Mouse (Mus musculus) CH12.LX (cell line): Measurements from ENCODE around the gene Htr6. TPM values are rescaled to one million over a fixed set of nuclear protein-coding genes. Genes with fewer than 3 reads are reported as not detected.

ENCODE experiments used
- DNase-seq: peaks from one replicate; pipeline ENCODE4 v3.0.0-alpha.2; 2013; ENCODE audit errors: extremely low read depth
- H3K27ac ChIP-seq: 2 replicates; pipeline ENCODE4 v1.5.1; 2012; ENCODE audit warnings: low read depth, mild to moderate bottlenecking, control low read depth, moderate library complexity; ENCODE audit not compliant: insufficient read depth
- H3K27me3 ChIP-seq: replicated peaks from 2 replicates; pipeline ENCODE3; 2012; ENCODE audit warnings: inconsistent platforms
- H3K36me3 ChIP-seq, 2 experiments: replicated peaks in 1 of 2; 2 replicates each; pipeline versions ENCODE3 to v1.6.1; 2012; ENCODE audit warnings: inconsistent platforms in 1 of 2, low read length in 1 of 2, mild to moderate bottlenecking in 1 of 2, mixed read lengths in 1 of 2, moderate library complexity in 1 of 2; ENCODE audit not compliant: control insufficient read depth in 1 of 2, insufficient read depth in 1 of 2
- H3K4me1 ChIP-seq, 2 experiments: 2 replicates each; pipeline ENCODE4 v1.6.1; 2012; ENCODE audit warnings: inconsistent platforms in 1 of 2, moderate library complexity in 1 of 2; ENCODE audit not compliant: insufficient read depth in 2 of 2, control insufficient read depth in 1 of 2
- H3K4me2 ChIP-seq: 2 replicates; pipeline ENCODE4 v1.6.1; 2012; ENCODE audit warnings: low read depth, mild to moderate bottlenecking, control low read depth; ENCODE audit not compliant: poor library complexity, insufficient read depth, severe bottlenecking
- H3K4me3 ChIP-seq, 3 experiments: fragments of 150-350 bp in 1 of 3; sonication (generic) in 1 of 3; replicated peaks in 1 of 3; 2 replicates each; pipeline versions ENCODE3 to v1.5.1; 2011 to 2012; ENCODE audit warnings: low read depth in 2 of 3, low read length in 2 of 3, mild to moderate bottlenecking in 2 of 3, moderate library complexity in 2 of 3, control low read depth in 1 of 3, improper control_type of control experiment in 1 of 3, inconsistent platforms in 1 of 3, mixed read lengths in 1 of 3; ENCODE audit not compliant: poor library complexity in 1 of 3
- H3K79me2 ChIP-seq: replicated peaks from 2 replicates; pipeline ENCODE4 v1.6.1; 2012; ENCODE audit warnings: mild to moderate bottlenecking, moderate library complexity; ENCODE audit not compliant: control insufficient read depth, poor library complexity, insufficient read depth, severe bottlenecking; ENCODE audit errors: extremely low read depth
- H3K9ac ChIP-seq: 2 replicates; pipeline ENCODE4 v1.6.1; 2012; ENCODE audit warnings: low read depth, mild to moderate bottlenecking, control low read depth, moderate library complexity; ENCODE audit not compliant: insufficient read depth
- H3K9me3 ChIP-seq: replicated peaks from 2 replicates; pipeline ENCODE3; 2012; ENCODE audit warnings: low read length, inconsistent platforms, mixed read lengths
- BHLHE40 ChIP-seq: IDR thresholded peaks from 2 replicates; pipeline ENCODE4 v1.6.1; 2011; ENCODE audit warnings: mild to moderate bottlenecking, low read depth, low read length, improper control_type of control experiment
- CHD1 ChIP-seq: IDR thresholded peaks from 2 replicates; pipeline ENCODE4 v1.6.1; 2012; ENCODE audit warnings: low read depth, low read length, improper control_type of control experiment, inconsistent platforms
- CHD2 ChIP-seq: IDR thresholded peaks from 2 replicates; pipeline ENCODE4 v1.6.1; 2011; ENCODE audit warnings: low read length, improper control_type of control experiment
- CTCF ChIP-seq, 2 experiments: IDR thresholded peaks in 1 of 2; conservative IDR thresholded peaks in 1 of 2; 2 replicates each; pipeline ENCODE4 v1.5.1; 2011 to 2012; ENCODE audit warnings: low read depth in 2 of 2, low read length in 2 of 2, improper control_type of control experiment in 1 of 2, inconsistent platforms in 1 of 2, mild to moderate bottlenecking in 1 of 2, moderate library complexity in 1 of 2
- E2F4 ChIP-seq: IDR thresholded peaks from 2 replicates; pipeline ENCODE4 v1.6.1; 2011; ENCODE audit warnings: low read depth, low read length, improper control_type of control experiment; ENCODE audit not compliant: insufficient replicate concordance
- IRF4 ChIP-seq: IDR thresholded peaks from 2 replicates; pipeline ENCODE4 v1.6.1; 2014; ENCODE audit warnings: low read depth, mild to moderate bottlenecking, inconsistent platforms, low read length, improper control_type of control experiment
- MAFK ChIP-seq: IDR thresholded peaks from 2 replicates; pipeline ENCODE4 v1.6.1; 2011; ENCODE audit warnings: low read length, improper control_type of control experiment; ENCODE audit not compliant: insufficient replicate concordance
- MAZ ChIP-seq: IDR thresholded peaks from 2 replicates; pipeline ENCODE4 v1.6.1; 2012; ENCODE audit warnings: low read depth, mild to moderate bottlenecking, inconsistent platforms, low read length, improper control_type of control experiment, moderate library complexity
- NELFE ChIP-seq: IDR thresholded peaks from 2 replicates; pipeline ENCODE4 v1.6.1; 2011; ENCODE audit warnings: low read depth, low read length, improper control_type of control experiment
- NRF1 ChIP-seq: IDR thresholded peaks from 2 replicates; pipeline ENCODE4 v1.6.1; 2014; ENCODE audit warnings: low read depth, mild to moderate bottlenecking, inconsistent platforms, low read length, improper control_type of control experiment, moderate library complexity
- POLR2A ChIP-seq: IDR thresholded peaks from 2 replicates; pipeline ENCODE4 v1.6.1; 2011; ENCODE audit warnings: low read depth, mild to moderate bottlenecking, improper control_type of control experiment, low read length
- RCOR1 ChIP-seq: conservative IDR thresholded peaks from 2 replicates; pipeline ENCODE4 v1.6.1; 2012; ENCODE audit warnings: low read depth, mild to moderate bottlenecking, inconsistent platforms, low read length, improper control_type of control experiment
- SIN3A ChIP-seq: IDR thresholded peaks from 2 replicates; pipeline ENCODE4 v1.6.1; 2012; ENCODE audit warnings: low read length, improper control_type of control experiment, inconsistent platforms
- TBP ChIP-seq: conservative IDR thresholded peaks from 2 replicates; pipeline ENCODE4 v1.6.1; 2011; ENCODE audit warnings: low read depth, low read length, improper control_type of control experiment
- USF1 ChIP-seq: IDR thresholded peaks from 2 replicates; pipeline ENCODE4 v1.6.1; 2014; ENCODE audit warnings: low read depth, mild to moderate bottlenecking, inconsistent platforms, low read length, improper control_type of control experiment
- ZKSCAN1 ChIP-seq: IDR thresholded peaks from 2 replicates; pipeline ENCODE4 v1.6.1; 2012; ENCODE audit warnings: low read depth, inconsistent platforms, low read length, improper control_type of control experiment, borderline replicate concordance
- ZMIZ1 ChIP-seq: IDR thresholded peaks from 2 replicates; pipeline ENCODE4 v1.6.1; 2012; ENCODE audit warnings: low read depth, mild to moderate bottlenecking, inconsistent platforms, low read length, improper control_type of control experiment
- ZNF384 ChIP-seq: IDR thresholded peaks from 2 replicates; pipeline ENCODE4 v1.6.1; 2012; ENCODE audit warnings: low read depth, low read length, improper control_type of control experiment, inconsistent platforms
- dilution Hi-C: fragments of 300-500 bp; cut with MboI; formaldehyde crosslinking; loops from 2 replicates; pipeline ENCODE4 v1.14.3; 2020; ENCODE audit warnings: low sequenced_read_pairs; ENCODE audit not compliant: extremely low pct_unique_long_range_greater_than_20kb, extremely low pct_ligation_motif_present
- in situ Hi-C: fragments of 300-500 bp; cut with MboI; formaldehyde crosslinking; loops from 3 replicates; pipeline ENCODE4 v1.14.3; 2019; ENCODE audit warnings: low sequenced_read_pairs, low pct_ligation_motif_present, low pct_unique_long_range_greater_than_20kb, mixed read lengths
- polyA plus RNA-seq: library from polyadenylated mRNA; unstranded; fragments of >175 nt; gene quantifications from 2 replicates; pipeline ENCODE4 v1.2.1, GENCODE M21; 2012; ENCODE audit warnings: low read depth; ENCODE audit not compliant: insufficient read length
- total RNA-seq, 2 experiments: library from RNA; depleted of rRNA; stranded (reverse); fragments of 300-350 nt in 1 of 2; fragments of >200 nt in 1 of 2; gene quantifications; 2 replicates each; pipeline ENCODE4 v1.2.3; 2012 to 2014

Htr6 gene
- total and polyA plus RNA-seq, 3 experiments, result not detected

GRCm38 (mm10) chr4:139042611-139043010 lies 32.8 kb downstream of the Htr6 start:
- peaks cover 9% of the 10 kb centered on the region for H3K9me3 ChIP-seq
- no peaks in the 10 kb centered on the region for H3K79me2 ChIP-seq
- no peak for TF ChIP-seq TBP
- no peak for TF ChIP-seq SIN3A
- no peak for TF ChIP-seq NRF1
- no peak for TF ChIP-seq NELFE
- TF ChIP-seq IRF4, result no peak
- TF ChIP-seq E2F4, result no peak
- no peak for TF ChIP-seq BHLHE40
- no peak for TF ChIP-seq ZNF384
- no peak for TF ChIP-seq MAFK
- no peaks in the 10 kb centered on the region for H3K27me3 ChIP-seq
- H3K4me2 ChIP-seq, result no peak overlapping the region
- dilution Hi-C loops (no loop called here), in situ Hi-C loops (no loop called here)
- DNase-seq, result no peak
- peaks cover 0 to 51% of the 10 kb centered on the region in 2 experiments for H3K36me3 ChIP-seq
- H3K4me1 ChIP-seq, result peaks cover 0 to 7% of the 10 kb centered on the region in 2 experiments; a peak in 1 of 4 replicates
- H3K4me3 ChIP-seq, result no peak overlapping the region
- no peak overlapping the region for H3K9ac ChIP-seq
- no peak overlapping the region for H3K27ac ChIP-seq

DNA sequence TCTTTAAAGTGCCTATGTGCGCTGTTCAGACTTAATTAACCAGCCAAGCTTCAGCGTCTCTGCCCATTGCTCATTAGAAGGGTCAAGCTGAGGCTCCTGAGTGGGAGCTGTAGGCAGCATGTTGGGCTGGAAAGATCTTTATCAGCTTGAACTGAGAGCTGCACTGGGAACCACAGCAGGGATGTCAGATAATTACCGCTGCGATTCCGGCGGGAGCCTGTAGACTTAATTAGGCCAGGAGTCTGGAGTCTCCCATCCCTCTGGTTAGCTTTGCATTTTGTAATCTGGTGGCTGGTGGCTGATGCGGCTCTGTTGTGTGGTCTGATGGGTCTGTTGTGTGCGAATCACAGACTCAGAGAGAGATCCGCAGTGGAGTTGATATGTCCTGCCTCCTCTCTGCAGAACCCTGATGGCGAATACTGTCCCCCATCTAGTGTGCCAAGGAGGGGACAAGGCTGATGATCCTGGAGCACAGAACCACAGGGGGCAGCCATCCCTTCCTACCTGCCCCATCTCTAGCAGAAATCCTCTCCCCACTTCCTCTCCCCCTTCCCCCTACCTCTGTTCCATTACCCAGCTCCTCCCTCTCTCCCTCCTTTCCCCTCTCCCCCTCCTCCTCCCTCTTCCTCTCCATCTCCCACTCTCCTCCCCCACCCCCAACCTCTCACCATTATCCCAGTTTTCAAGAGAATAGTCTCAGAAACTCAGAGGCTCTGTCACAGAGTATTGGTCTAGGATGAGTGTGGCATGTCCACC lies 35.1 kb downstream of the Htr6 start:
- in situ Hi-C loops (no loop called here), dilution Hi-C loops (no loop called here)
- TF ChIP-seq CHD1 (no peak), USF1 (no peak), MAZ (no peak), ZKSCAN1 (no peak), NRF1 (no peak), ZMIZ1 (no peak), RCOR1 (no peak), SIN3A (no peak), POLR2A (no peak), CTCF (conservative IDR thresholded peaks at IDR 0.05 in 1 of 2, IDR thresholded peaks at IDR 0.05 in 1 of 2; ENCODE audit: low read depth in 2 of 2, low read length in 2 of 2) (no peak), MAFK (no peak), BHLHE40 (no peak), NELFE (no peak), CHD2 (no peak)
- Histone ChIP-seq H3K4me1 (peaks cover 0 to 7% of the 10 kb centered on the region in 2 experiments; a peak in 1 of 4 replicates), H3K4me3 (no peak overlapping the region), H3K4me2 (no peak overlapping the region), H3K79me2 (no peaks in the 10 kb centered on the region), H3K9me3 (peaks cover 23% of the 10 kb centered on the region), H3K27me3 (no peaks in the 10 kb centered on the region), H3K27ac (no peak overlapping the region), H3K9ac (no peak overlapping the region), H3K36me3 (peaks cover 9 to 63% of the 10 kb centered on the region in 2 experiments)
- DNase-seq, result no peak
